Mouse (Mus musculus) forebrain, embryonic 10.5 days (tissue): ENCODE data around the gene Dthd1. TPM values are rescaled to one million over a fixed set of nuclear protein-coding genes. Genes with fewer than 3 reads are reported as not detected.

Source experiments
- DNase-seq: peaks from one replicate; pipeline ENCODE4 v3.0.0-alpha.2; 2017; ENCODE audit warnings: low spot score; ENCODE audit errors: extremely low spot score
- H3K27ac ChIP-seq: fragments of 300-500 bp; sonication (generic); 2 replicates; pipeline ENCODE4 v1.5.1; 2016; ENCODE audit warnings: mild to moderate bottlenecking
- H3K27me3 ChIP-seq: fragments of 300-500 bp; sonication (generic); 2 replicates; pipeline ENCODE4 v1.6.1; 2016; ENCODE audit warnings: mild to moderate bottlenecking; ENCODE audit not compliant: poor library complexity, severe bottlenecking
- H3K36me3 ChIP-seq: fragments of 300-500 bp; sonication (generic); replicated peaks from 2 replicates; pipeline ENCODE4 v1.6.1; 2016; ENCODE audit warnings: mild to moderate bottlenecking, moderate library complexity
- H3K4me1 ChIP-seq: fragments of 300-500 bp; sonication (generic); 2 replicates; pipeline ENCODE4 v1.6.1; 2016
- H3K4me3 ChIP-seq: fragments of 300-500 bp; sonication (generic); 2 replicates; pipeline ENCODE4 v1.5.1; 2016; ENCODE audit warnings: mild to moderate bottlenecking, moderate library complexity
- H3K9me3 ChIP-seq: fragments of 300-500 bp; sonication (generic); 2 replicates; pipeline ENCODE4 v1.6.1; 2016; ENCODE audit warnings: mild to moderate bottlenecking, moderate library complexity
- WGBS: fragments of 180-500 bp; shearing (Covaris S2); methylation state at CpG from one replicate; pipeline ENCODE4 v1.1.7; 2016; 5-methylcytosine and 5-hydroxymethylcytosine counted together
- polyA plus RNA-seq: library from polyadenylated mRNA; unstranded; fragments of >200 nt; fragmentation: Nextera tagmentation; extraction: Ambion mirVana; gene quantifications from 2 replicates; pipeline ENCODE4 v1.2.1, GENCODE M21; 2016

Dthd1 gene
- polyA plus RNA-seq, 1 experiment from 2014 or later, result not detected

- no peaks in the 10 kb centered on the region for H3K27me3 ChIP-seq
- 91% methylated on average over 5 of the region's 5 CpGs for WGBS
- H3K4me3 ChIP-seq, result no peak overlapping the region
These were observed 95.5 kb downstream of the Dthd1 start for GRCm38 (mm10) chr5:62909074-62909473.

GRCm38 (mm10) chr5:62924616-62925015, 111.0 kb downstream of the Dthd1 start:
- DNase-seq, result no peak
- H3K4me1 ChIP-seq, result no peaks in the 10 kb centered on the region
- no peak overlapping the region for H3K27ac ChIP-seq
- H3K4me3 ChIP-seq, result no peak overlapping the region
- H3K36me3 ChIP-seq, result no peaks in the 10 kb centered on the region
- H3K9me3 ChIP-seq, result no peaks in the 10 kb centered on the region
- no peaks in the 10 kb centered on the region for H3K27me3 ChIP-seq

More at GRCm38 (mm10) chr5:62909074-62909473, 95.5 kb downstream of the Dthd1 start:
- no peak overlapping the region for H3K27ac ChIP-seq
- H3K36me3 ChIP-seq, result no peaks in the 10 kb centered on the region
- DNase-seq, result no peak
- H3K4me1 ChIP-seq, result no peaks in the 10 kb centered on the region
- no peaks in the 10 kb centered on the region for H3K9me3 ChIP-seq

Other genes with a start within 250 kb of the Dthd1 start
- gene Arap2, start 47.7 kb upstream of the Dthd1 start, polyA plus RNA-seq, result 1.4 and 2.1 TPM in 2 replicates